Mouse (Mus musculus) CD4-positive, CD25-positive, alpha-beta regulatory T cell, adult 4 months (primary cell): Measurements from ENCODE around the gene Map3k9. TPM values are rescaled to one million over a fixed set of nuclear protein-coding genes. Genes with fewer than 3 reads are reported as not detected.

ENCODE experiments used
- ATAC-seq: one replicate; pipeline ENCODE4 v1.8.0; 2017
- polyA plus RNA-seq, 2 experiments: library from polyadenylated mRNA; unstranded; fragments of 100-300 nt; shearing (Covaris generic); gene quantifications; one replicate each; pipeline ENCODE4 v1.2.1; 2017

The Map3k9 gene
- polyA plus RNA-seq: under 1 TPM; 0.19 to 0.22 TPM

GRCm38 (mm10) chr12:81781105-81781909 lies at the start of gene Map3k9:
Gene Map3k9 (minus strand): TSS chr12:81781175.
- peak; percentile 96 for ATAC-seq

- ATAC-seq: no peak
Measured at GRCm38 (mm10) chr12:81828355-81828754, 47.4 kb upstream of the Map3k9 start.

DNA sequence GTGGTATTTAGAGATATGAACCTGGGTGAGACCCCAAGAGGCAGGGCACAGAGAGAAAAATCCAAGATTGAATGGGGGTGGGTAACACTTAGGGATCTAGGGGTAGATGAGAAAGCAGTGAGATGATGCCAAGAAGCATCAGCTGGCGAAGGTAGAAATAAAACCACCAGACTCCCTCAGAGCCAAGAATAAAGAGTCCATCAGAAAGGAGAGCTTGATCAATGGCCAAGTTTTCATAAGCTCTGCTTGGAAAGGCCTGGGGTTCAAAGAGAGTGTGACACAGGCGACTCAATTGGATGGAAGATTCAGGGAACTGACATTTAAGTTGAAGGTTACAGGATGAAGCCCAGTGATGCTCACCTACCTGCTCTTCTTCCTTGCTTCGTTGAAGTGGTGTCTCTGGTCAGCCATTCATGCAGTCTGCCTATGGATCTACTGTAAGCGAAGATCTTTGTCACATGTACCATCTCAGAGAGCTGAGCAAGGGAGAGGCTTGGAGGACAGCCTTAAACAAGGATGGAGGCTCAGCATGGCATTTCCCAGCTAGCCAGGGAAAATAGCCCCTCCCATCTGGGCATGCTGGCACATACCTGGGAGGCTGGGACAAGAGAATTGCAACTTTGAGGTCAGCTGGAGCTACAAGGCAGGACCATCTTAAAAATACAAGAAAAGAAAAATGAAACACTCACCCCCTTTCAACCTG lies 42.0 kb upstream of the Map3k9 start:
- ATAC-seq: no peak

GRCm38 (mm10) chr12:81822176-81822575 lies 41.2 kb upstream of the Map3k9 start:
- no peak for ATAC-seq

DNA sequence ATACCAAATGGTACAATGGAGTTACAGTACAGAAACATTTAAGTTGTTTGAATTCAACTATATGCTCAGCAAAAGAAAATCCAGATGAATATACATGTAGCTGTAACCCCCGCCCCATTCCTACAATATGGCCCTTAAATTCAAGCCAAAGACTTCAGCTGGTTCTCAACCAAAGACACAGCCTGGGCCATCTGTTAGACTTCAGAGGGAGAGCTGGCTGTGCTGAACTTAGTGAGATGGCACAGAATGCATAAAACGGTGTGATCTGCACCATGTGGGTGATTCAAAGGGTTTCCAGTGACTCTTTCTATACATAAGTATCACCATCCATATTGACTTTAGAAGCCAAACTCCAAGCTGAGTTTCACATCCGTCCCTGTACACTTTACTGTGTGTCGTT lies 39.7 kb upstream of the Map3k9 start:
- ATAC-seq: no peak

DNA sequence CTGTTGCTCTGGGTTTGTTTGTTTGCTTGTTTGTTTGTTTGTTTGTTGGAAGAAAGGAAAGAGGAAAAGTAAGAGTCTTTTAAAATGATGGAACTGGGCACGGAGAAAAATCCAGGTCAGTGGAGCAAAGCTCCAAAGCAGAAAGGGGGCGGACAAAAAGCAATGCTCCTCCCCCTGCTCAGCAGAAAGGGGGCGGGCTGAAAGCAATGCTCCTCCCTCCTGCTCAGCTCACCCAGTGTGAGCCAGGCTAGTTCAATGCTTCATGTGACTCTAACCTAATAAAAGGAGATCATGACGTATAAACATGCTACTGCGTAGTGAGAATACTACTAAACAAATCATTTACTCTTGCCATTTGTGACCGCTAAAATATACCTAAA lies 36.1 kb upstream of the Map3k9 start:
- no peak for ATAC-seq

- ATAC-seq: no peak
Measured at GRCm38 (mm10) chr12:81816330-81817125, 35.6 kb upstream of the Map3k9 start.

- no peak for ATAC-seq
Measured at GRCm38 (mm10) chr12:81814742-81815141, 33.8 kb upstream of the Map3k9 start.

DNA sequence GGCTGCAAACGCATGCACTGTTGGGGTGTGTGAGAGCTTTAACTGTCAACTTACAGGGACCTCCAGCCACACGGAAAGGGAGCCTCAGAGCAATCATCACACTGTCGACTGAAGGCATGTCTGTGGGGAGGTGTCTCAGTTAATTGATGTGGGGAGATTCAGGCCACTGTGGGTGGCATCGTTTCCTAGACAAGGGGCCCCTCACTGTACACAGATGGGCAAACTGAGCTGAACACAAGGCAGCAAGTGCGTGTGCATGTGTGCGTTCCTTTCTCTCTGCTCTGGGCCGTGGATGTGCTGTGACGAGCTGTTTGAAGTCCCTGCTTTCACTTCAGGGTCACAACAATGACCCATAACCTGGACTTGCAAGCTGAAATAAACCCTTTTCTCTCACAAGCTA lies 29.4 kb upstream of the Map3k9 start:
- no peak for ATAC-seq

GRCm38 (mm10) chr12:81808596-81808995 lies 27.6 kb upstream of the Map3k9 start:
- no peak for ATAC-seq

DNA sequence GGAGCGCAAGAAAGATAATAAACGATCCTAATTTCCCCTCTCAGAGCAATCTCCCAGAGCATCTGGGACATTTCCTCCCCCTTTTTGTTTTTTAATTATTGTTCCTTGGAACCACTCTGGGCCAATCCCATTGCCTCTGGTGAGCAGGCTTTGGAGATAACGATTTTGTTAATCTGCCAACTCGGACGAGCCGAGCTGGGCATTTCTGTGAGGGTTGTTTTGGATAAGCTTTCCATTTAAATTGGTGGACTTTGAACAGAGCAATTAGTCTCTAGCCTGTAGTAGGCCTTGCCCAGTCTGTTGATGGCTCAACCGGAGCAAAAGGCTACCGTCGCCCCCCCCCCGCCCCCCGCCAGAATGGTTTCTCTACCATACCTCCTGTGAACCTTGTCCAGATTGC lies 27.0 kb upstream of the Map3k9 start:
- no peak for ATAC-seq

DNA sequence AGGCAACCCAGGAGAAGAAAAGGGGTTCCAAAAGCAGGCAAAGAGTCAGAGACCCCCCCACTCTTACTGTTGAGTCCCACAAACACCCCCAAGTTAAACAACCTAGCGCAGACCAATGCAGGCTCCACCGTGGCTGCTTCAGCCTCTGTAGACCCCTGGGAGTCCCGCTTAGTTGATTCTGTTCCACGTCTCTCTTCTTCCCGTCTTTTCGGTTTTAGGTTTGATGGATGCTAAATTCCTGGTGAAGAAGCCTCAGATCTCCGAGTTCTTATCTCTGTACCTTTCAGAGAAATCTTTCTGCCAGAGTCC lies 26.5 kb upstream of the Map3k9 start:
- peak; percentile 23 for ATAC-seq

DNA sequence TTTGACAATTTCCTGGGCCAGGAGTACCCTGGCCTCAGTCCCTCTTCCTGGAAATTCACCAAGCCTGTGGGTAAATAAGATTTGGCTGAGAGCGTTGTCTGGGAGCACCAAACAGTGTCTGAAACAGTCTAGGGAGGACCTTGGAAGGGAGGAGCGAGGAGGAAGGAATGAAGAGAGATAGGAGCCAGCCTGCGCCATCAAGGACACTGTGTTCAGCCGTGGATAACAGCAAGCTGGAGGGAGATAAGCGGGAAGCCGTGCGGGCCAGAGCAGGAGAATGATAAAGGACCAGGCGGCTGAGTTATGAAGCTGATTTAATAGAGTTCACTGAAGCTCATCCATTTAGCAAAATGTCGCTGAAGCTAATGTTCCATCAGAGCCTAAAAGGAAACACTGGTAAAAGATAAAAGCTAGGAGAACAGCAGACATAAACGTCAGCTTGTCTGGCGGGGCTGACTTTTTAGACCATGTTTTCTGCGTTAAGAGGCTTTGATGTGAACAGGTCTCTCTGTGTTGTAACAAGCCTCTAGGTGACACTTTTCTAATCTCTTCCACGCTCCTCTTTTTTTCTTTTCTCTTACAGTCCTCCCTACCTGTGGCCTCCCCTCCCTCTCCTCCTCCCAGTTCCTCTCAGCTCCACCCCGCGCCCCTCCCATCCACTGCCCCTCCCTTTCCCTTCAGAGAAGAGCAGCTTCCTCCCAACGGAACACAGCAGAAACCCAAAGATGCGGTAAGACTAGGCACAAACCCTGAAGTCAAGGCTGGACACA lies 26.0 kb upstream of the Map3k9 start:
- peak; percentile 91 for ATAC-seq

GRCm38 (mm10) chr12:81806114-81806513 lies 25.1 kb upstream of the Map3k9 start:
- no peak for ATAC-seq

DNA sequence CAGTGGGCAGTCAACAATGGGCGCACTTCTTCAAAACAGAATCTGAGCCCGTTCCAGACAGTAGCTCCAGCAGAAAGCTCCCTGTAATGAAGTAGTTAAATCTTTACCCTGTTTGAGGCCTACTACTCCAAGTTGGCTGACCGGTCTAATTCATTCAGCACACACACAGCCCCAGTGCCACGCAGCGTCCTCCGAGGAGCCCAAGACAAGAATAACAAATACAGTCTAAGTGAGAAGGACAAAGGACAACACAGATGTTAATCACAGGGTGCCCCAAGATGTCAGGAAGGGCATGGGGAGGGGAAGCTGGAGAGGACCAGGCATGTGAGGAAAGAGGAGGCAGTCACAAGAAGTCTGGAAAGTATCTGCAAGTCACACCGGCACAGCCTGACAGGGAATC lies 22.8 kb upstream of the Map3k9 start:
- ATAC-seq: no peak

GRCm38 (mm10) chr12:81803016-81803415 lies 22.0 kb upstream of the Map3k9 start:
- ATAC-seq: no peak

DNA sequence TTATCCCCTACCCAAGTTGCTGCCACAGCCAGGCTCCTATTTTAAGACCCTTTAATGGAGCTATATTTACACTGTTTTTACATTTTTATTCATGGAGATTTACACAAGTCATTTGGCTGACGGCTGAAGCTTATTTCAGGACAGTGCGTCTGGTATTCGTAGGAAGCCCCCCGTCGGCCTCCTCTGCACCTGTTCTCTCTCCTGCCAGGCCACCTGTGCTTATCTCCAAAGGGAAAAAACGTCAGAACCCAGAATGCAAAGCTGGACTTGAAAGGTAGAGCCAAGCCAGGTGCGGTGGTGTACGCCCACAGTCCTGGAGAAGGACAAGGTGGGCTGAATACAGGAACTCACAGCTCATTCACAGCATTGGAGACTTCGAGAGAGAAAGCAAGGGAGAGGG lies 20.2 kb upstream of the Map3k9 start:
- no peak for ATAC-seq

DNA sequence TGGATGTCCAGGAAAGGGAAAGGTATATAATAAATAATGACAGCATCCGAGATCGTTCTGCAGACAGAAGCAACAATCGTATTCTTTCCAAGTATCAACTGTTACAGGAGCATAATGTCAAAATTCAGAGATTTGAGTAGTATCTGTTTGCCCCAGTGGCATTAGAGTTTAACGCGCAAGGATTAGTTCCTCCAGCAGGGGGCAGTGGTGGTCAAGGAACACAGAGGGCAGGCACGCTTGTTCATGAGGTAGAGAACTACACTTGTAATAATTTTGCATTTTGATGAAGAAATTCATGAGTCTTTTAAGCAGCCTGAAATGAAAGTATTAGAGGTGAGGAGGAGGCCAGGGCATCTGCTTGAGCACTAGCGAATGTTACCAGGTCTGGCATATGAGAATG lies 15.6 kb upstream of the Map3k9 start:
- peak; percentile 88 for ATAC-seq

DNA sequence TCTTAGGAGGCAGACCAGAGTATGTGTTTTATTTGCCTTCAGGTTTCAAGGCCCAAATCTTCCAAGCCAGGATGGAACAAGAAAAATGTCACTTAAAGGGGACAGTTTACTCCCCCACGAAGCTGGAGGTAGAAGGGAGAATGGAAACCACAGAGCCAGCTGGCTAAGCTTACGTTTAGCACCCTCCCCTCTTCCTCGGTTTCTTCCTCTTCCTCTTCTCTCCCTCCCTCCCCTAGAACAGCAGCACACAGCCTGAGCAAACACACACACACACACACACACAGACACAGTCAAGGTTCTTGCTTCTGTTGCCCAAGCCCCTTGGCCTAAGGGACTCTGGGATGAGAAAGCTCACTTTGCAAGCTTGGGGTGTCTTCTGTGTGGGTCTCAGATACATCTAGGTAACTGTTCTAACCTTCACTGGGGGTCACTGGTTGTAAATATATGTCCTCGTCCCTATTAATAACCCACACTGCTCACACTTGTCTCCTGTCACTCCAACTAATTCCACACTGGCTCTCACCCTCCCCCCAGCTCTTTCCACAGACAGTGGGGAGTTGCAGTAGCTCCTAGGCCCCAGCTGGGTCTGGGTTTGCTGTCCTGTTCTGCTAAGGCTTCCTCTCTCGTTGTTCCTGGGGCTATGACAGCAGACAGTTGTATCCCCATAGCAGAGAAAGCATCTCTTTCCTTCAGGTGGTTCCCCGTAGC lies 11.7 kb upstream of the Map3k9 start:
- no peak for ATAC-seq

- no peak for ATAC-seq
Measured at GRCm38 (mm10) chr12:81789499-81789898, 8.5 kb upstream of the Map3k9 start.

DNA sequence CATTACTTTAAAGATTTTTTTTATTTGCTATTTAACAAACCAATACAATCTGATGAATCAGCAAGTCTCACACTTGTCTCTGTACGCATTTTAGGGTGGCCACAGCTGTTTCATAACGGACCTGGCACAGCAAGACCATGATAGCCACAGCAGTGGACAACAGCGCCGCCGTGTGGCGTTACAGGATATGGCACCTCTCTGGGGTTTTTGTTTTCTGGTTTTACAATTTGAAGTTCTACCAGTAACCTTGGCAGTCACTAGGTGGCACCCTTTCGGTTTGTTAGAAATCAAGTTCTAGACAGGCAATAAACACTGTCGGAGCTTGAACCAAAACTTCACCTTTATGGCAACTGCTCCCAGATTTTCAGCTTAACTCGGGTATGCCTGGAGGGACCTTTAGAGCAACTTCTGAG lies 7.7 kb upstream of the Map3k9 start:
- ATAC-seq: peak; percentile 94

- ATAC-seq: no peak
Measured at GRCm38 (mm10) chr12:81787262-81787661, 6.3 kb upstream of the Map3k9 start.
